Mouse (Mus musculus): ENCODE measurements around the gene Cds1.

GRCm38 (mm10) chr5:101784328-101784727 lies 19.4 kb downstream of the Cds1 start:
- TF ChIP-seq CTCF (conservative IDR thresholded peaks at IDR 0.05; ENCODE audit: insufficient read depth, insufficient read length, low read depth, low read length), result no peak
- no peak for TF ChIP-seq POLR2A (IDR thresholded peaks at IDR 0.05; ENCODE audit: low read depth, low read length)
